Mouse (Mus musculus): Measurements from ENCODE around the gene Agk. TPM values are rescaled to one million over a fixed set of nuclear protein-coding genes. Genes with fewer than 3 reads are reported as not detected.

Gene Agk
- polyA plus RNA-seq, 1 experiment from 2014 or later: 60.2 TPM

DNA sequence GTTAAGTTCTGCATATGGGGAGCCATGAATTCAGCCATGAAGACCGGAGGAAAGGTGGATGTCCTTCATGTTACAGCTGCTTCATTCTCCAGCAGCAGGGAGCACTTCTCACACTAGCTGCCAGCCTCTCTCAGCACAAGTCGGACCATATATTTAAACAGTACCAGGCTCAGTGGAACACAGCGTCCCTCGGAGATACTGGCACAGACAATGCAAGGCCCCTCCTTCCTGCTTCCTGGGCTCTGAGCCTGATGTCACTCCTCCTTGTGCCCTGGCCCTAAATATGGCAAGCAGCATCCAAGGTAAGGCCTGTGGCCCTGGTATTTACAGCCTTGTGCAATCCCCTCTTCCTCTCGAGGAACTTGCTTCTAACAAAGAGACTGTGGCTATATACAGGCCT, 90.8 kb downstream of the Agk start:
- H3K4me3 ChIP-seq: no peak overlapping the region
- H3K9ac ChIP-seq: no peak overlapping the region
- no peaks in the 10 kb centered on the region for H3K4me1 ChIP-seq
- no peaks in the 10 kb centered on the region for H3K36me3 ChIP-seq (replicated peaks)
- 81% methylated on average over 5 of the region's 5 CpGs for WGBS
- H3K27me3 ChIP-seq (replicated peaks): no peaks in the 10 kb centered on the region
- no peaks in the 10 kb centered on the region for H3K9me3 ChIP-seq
- no peak overlapping the region for H3K27ac ChIP-seq
- ATAC-seq (replicated peaks): no peak
- H3K4me2 ChIP-seq: no peak overlapping the region

DNA sequence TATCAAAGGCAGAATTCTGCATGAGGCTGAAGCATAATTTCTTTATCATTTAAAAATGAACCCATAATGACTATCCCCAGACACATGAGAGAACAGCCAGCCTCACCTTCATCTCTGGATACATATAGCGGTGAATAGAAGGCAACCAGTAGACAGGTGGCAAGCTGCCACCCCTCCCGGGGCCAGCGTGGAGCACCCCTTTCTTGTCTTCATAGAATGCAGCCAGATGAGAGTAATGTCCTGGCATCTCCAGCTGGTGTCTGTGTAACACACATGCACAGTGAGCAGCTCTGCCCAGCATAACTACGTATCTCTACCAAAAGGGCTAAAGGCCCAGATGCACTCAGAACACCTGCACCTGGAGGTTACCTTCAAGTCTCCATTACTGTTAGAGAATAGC, 93.4 kb downstream of the Agk start:
- Histone ChIP-seq H3K9ac (no peak overlapping the region), H3K27ac (no peak overlapping the region), H3K9me3 (no peaks in the 10 kb centered on the region), H3K4me2 (no peak overlapping the region), H3K4me3 (no peak overlapping the region), H3K4me1 (no peaks in the 10 kb centered on the region), H3K27me3 (replicated peaks) (no peaks in the 10 kb centered on the region), H3K36me3 (replicated peaks) (no peaks in the 10 kb centered on the region)
- 88% methylated on average over 4 of the region's 4 CpGs for WGBS
- ATAC-seq (replicated peaks): no peak

DNA sequence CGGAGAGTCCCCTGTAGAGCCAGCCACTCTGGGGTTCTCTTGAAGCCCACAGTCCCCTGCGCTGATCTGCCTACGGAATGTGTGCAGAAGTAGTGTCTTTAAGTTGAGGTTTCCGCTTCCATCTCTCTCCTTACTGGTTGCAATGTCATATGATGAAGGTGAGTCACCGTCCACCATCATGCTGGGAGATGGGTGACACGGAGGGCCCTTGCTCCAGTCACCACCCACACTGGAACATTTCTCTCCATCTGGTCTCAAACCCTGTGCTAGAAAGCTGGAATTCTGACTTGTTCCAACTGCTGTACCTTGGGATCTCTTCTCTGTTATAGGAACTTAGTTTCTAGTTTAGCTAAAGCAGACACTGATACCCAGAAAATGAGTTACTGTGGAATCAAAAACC, 96.1 kb downstream of the Agk start:
- no peaks in the 10 kb centered on the region for H3K27me3 ChIP-seq (replicated peaks)
- no peaks in the 10 kb centered on the region for H3K36me3 ChIP-seq (replicated peaks)
- 97% methylated on average over 6 of the region's 6 CpGs for WGBS
- H3K27ac ChIP-seq: no peak overlapping the region
- no peaks in the 10 kb centered on the region for H3K4me1 ChIP-seq
- H3K4me2 ChIP-seq: no peak overlapping the region
- H3K9ac ChIP-seq: no peak overlapping the region
- H3K9me3 ChIP-seq: no peaks in the 10 kb centered on the region
- no peak for ATAC-seq (replicated peaks)
- H3K4me3 ChIP-seq: no peak overlapping the region

DNA sequence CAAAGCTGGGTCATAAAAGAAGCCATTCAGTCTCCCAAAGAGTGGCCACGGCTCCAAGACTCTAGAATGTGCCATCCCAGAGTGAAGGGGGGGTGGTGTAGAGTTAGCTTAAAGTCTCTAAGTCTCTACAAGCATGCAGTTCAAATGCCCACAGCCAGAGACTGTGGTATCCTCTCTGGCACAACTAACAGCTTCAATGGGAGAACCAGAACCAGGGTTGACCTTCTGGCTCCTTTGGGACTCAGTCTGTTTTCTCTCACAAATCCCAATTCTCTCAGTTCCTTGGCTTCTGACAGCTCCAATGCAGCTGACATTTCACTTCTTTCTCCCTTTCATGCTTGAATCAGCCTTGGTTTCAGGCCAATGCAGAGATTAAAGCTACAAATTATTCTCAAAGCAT, 98.0 kb downstream of the Agk start:
- Histone ChIP-seq H3K27me3 (replicated peaks) (no peaks in the 10 kb centered on the region), H3K4me3 (no peak overlapping the region), H3K4me2 (no peak overlapping the region), H3K9me3 (no peaks in the 10 kb centered on the region), H3K4me1 (no peaks in the 10 kb centered on the region), H3K27ac (no peak overlapping the region), H3K36me3 (replicated peaks) (no peaks in the 10 kb centered on the region), H3K9ac (no peak overlapping the region)
- no peak for ATAC-seq (replicated peaks)
- WGBS: 87% methylated on average over 1 of the region's 1 CpGs

GRCm38 (mm10) chr6:40423774-40424173, 98.8 kb downstream of the Agk start:
- H3K4me3 ChIP-seq: no peak overlapping the region
- H3K9ac ChIP-seq: no peak overlapping the region
- H3K27ac ChIP-seq: no peak overlapping the region
- WGBS: 68% methylated on average over 1 of the region's 1 CpGs
- no peaks in the 10 kb centered on the region for H3K4me1 ChIP-seq
- H3K9me3 ChIP-seq: no peaks in the 10 kb centered on the region
- no peaks in the 10 kb centered on the region for H3K27me3 ChIP-seq (replicated peaks)
- ATAC-seq (replicated peaks): no peak
- no peaks in the 10 kb centered on the region for H3K36me3 ChIP-seq (replicated peaks)
- no peak overlapping the region for H3K4me2 ChIP-seq

GRCm38 (mm10) chr6:40427441-40427840, 102.5 kb downstream of the Agk start:
- Histone ChIP-seq H3K27me3 (replicated peaks) (no peaks in the 10 kb centered on the region), H3K4me3 (no peak overlapping the region), H3K4me2 (no peak overlapping the region), H3K9ac (no peak overlapping the region), H3K27ac (no peak overlapping the region), H3K4me1 (peaks cover 9% of the 10 kb centered on the region), H3K9me3 (no peaks in the 10 kb centered on the region), H3K36me3 (replicated peaks) (no peaks in the 10 kb centered on the region)
- WGBS: 90% methylated on average over 7 of the region's 7 CpGs
- ATAC-seq (replicated peaks): no peak

- no peaks in the 10 kb centered on the region for H3K27me3 ChIP-seq (replicated peaks)
- H3K9ac ChIP-seq: no peak overlapping the region
- H3K4me1 ChIP-seq: peaks cover 16% of the 10 kb centered on the region
- ATAC-seq (replicated peaks): no peak
- H3K4me2 ChIP-seq: no peak overlapping the region
- no peak overlapping the region for H3K4me3 ChIP-seq
- WGBS: 68% methylated on average over 3 of the region's 3 CpGs
- H3K9me3 ChIP-seq: no peaks in the 10 kb centered on the region
- H3K36me3 ChIP-seq (replicated peaks): no peaks in the 10 kb centered on the region
- no peak overlapping the region for H3K27ac ChIP-seq
These were observed 103.7 kb downstream of the Agk start for GRCm38 (mm10) chr6:40428696-40429095.

DNA sequence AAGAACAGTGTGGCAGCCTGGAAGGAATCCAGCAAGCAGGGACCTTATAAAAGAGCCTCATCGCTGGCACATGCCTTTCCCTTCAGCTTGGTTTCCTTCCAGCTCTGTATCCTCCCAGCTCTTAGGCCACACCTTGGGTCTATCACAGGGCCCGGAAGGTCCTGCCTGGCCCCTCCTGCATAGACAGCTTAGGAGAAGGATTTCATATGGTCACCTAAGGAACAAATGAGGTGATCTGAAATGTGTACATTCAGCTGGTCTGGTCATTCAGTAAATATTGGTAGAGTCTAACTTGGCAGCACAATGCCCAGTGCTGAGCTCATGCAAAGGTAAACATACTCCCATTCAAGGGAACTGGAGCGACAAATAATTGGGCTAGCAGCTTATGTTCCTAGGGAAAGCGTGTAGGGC, 104.6 kb downstream of the Agk start:
- no peak overlapping the region for H3K4me3 ChIP-seq
- H3K4me1 ChIP-seq: peaks cover 23% of the 10 kb centered on the region
- H3K9ac ChIP-seq: no peak overlapping the region
- H3K27me3 ChIP-seq (replicated peaks): no peaks in the 10 kb centered on the region
- H3K27ac ChIP-seq: no peak overlapping the region
- no peaks in the 10 kb centered on the region for H3K36me3 ChIP-seq (replicated peaks)
- H3K9me3 ChIP-seq: no peaks in the 10 kb centered on the region
- H3K4me2 ChIP-seq: no peak overlapping the region
- ATAC-seq (replicated peaks): no peak
- WGBS: 61% methylated on average over 4 of the region's 4 CpGs

DNA sequence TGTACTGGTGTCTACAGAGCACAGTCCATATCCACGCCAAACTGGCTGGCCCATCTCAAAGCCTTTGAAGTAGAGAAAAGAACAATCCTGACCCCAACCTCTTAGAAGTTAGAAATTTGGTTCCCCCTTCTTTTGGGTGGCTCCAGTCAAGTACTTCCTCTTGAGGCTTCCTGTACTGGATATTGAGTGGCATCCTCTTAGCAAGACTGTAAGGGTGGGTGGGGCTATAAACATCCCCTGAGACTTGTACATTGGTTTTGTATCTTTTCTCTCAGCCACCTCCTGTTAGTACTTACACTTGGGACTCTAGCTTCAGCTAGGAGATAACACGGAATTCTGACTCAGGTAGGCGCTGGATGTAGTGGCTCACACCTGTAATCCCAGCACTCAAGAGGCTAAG, 105.3 kb downstream of the Agk start:
- H3K4me1 ChIP-seq: peaks cover 28% of the 10 kb centered on the region
- no peaks in the 10 kb centered on the region for H3K36me3 ChIP-seq (replicated peaks)
- H3K4me2 ChIP-seq: no peak overlapping the region
- no peak overlapping the region for H3K27ac ChIP-seq
- no peak for ATAC-seq (replicated peaks)
- no peaks in the 10 kb centered on the region for H3K9me3 ChIP-seq
- WGBS: 94% methylated on average over 3 of the region's 3 CpGs
- no peak overlapping the region for H3K4me3 ChIP-seq
- H3K9ac ChIP-seq: no peak overlapping the region
- no peaks in the 10 kb centered on the region for H3K27me3 ChIP-seq (replicated peaks)

DNA sequence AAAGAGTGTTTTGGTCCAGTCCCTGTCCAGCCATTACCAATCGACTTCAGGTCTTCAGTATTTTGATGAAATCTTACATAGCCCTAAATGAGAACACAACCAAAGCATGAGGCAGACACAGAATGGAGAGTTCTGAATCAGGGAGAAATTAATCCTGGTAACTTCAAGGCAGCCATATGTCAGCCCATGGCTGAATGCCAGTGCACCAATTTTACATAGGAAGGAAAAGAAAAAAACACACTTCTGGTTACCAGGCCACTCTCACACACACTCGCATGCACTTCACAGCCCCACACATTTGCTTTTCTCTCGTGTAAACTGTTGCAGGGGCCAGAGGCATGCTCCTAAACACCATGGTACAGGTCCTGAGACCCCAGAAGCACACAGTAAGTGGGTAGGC, 105.9 kb downstream of the Agk start:
- no peak overlapping the region for H3K27ac ChIP-seq
- no peak overlapping the region for H3K4me2 ChIP-seq
- WGBS: 78% methylated on average over 3 of the region's 3 CpGs
- ATAC-seq (replicated peaks): no peak
- no peaks in the 10 kb centered on the region for H3K9me3 ChIP-seq
- H3K36me3 ChIP-seq (replicated peaks): no peaks in the 10 kb centered on the region
- H3K27me3 ChIP-seq (replicated peaks): no peaks in the 10 kb centered on the region
- H3K9ac ChIP-seq: no peak overlapping the region
- H3K4me3 ChIP-seq: no peak overlapping the region
- H3K4me1 ChIP-seq: peaks cover 28% of the 10 kb centered on the region

- no peak for ATAC-seq (replicated peaks)
- Histone ChIP-seq H3K9ac (no peak overlapping the region), H3K4me2 (no peak overlapping the region), H3K27me3 (replicated peaks) (no peaks in the 10 kb centered on the region), H3K9me3 (no peaks in the 10 kb centered on the region), H3K27ac (no peak overlapping the region), H3K4me1 (peaks cover 28% of the 10 kb centered on the region), H3K4me3 (no peak overlapping the region), H3K36me3 (replicated peaks) (no peaks in the 10 kb centered on the region)
- WGBS: 58% methylated on average over 4 of the region's 4 CpGs
These were observed 106.4 kb downstream of the Agk start for GRCm38 (mm10) chr6:40431356-40431755.

GRCm38 (mm10) chr6:40431812-40432211, 106.8 kb downstream of the Agk start:
- H3K27ac ChIP-seq: 0 out of 2 replicates have a peak overlapping the region, but pooled peaks have one; percentile 8
- no peak overlapping the region for H3K4me3 ChIP-seq
- no peak overlapping the region for H3K4me2 ChIP-seq
- no peaks in the 10 kb centered on the region for H3K9me3 ChIP-seq
- no peak for ATAC-seq (replicated peaks)
- peaks cover 28% of the 10 kb centered on the region for H3K4me1 ChIP-seq
- H3K27me3 ChIP-seq (replicated peaks): no peaks in the 10 kb centered on the region
- no peak overlapping the region for H3K9ac ChIP-seq
- H3K36me3 ChIP-seq (replicated peaks): no peaks in the 10 kb centered on the region

DNA sequence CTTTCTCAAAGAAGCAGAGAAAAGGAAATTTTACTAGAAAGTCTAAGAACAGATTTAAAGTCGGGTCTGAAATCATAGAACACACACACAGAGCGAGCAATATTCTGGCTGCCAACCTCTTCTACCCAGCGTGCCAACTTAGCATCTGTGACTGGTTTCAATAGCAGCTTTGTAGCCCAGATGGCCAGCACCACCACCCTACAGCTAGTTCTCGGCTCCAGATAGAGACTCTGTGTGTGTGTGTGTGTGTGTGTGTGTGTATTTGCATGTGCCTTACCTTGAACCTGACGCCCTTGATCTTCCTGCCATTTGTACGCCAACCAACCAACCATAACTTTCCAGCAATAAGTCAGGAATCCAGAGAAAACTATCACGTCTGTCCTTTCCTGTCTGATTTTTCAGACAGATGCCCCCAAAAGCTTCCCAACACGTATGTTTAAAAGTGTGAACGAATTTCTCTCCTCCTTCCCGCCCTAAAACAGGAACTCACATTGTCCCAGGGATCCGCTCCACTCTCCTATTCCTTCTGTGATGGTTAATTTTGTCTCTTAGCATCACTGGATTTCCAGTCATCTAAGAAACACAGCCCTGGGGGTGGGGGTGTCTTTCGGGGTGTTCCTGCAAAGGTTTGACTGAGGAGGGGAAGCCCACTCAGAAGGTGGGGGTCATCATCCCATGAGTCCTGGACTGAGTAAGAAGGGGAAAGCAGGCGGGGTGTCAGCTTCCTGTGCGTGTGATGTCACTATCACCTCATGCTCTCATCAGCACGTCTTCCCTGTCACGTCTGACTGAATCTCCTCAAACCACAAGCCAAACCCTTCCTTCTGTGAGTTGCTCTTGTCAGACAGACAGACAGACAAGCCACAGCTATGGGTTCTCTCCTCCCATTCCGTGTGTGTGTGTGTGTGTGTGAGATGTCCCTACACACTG, 107.6 kb downstream of the Agk start:
- H3K36me3 ChIP-seq (replicated peaks): no peaks in the 10 kb centered on the region
- no peaks in the 10 kb centered on the region for H3K9me3 ChIP-seq
- H3K4me1 ChIP-seq: peaks cover 28% of the 10 kb centered on the region
- H3K27ac ChIP-seq: 0 out of 2 replicates have a peak overlapping the region, but pooled peaks have one; percentile 8
- no peaks in the 10 kb centered on the region for H3K27me3 ChIP-seq (replicated peaks)
- no peak overlapping the region for H3K4me3 ChIP-seq
- no peak overlapping the region for H3K9ac ChIP-seq
- ATAC-seq (replicated peaks): no peak
- no peak overlapping the region for H3K4me2 ChIP-seq
- 83% methylated on average over 17 of the region's 17 CpGs for WGBS

All from midbrain, embryonic 15.5 days (tissue).